Mouse (Mus musculus) hindbrain, embryonic 16.5 days (tissue): ENCODE results near the gene Gm13757. TPM values are rescaled to one million over a fixed set of nuclear protein-coding genes. Genes with fewer than 3 reads are reported as not detected.
"Not testable (repeated sequence)": the region's sequence is repeated elsewhere in the genome, so short reads cannot be mapped to it uniquely, and the experiment has no call there.

Source experiments
- ATAC-seq: fragments of 200-750 bp; cut with Nextera tagmentation; 2 replicates; pipeline ENCODE4 v1.8.0; 2017; ENCODE audit warnings: moderate TSS enrichment, moderate library complexity
- H3K27ac ChIP-seq: fragments of 300-500 bp; sonication (generic); 2 replicates; pipeline ENCODE4 v1.5.1; 2014; ENCODE audit warnings: low read depth, mild to moderate bottlenecking, control low read depth, low read length, moderate library complexity
- H3K27me3 ChIP-seq: fragments of 300-500 bp; sonication (generic); replicated peaks from 2 replicates; pipeline ENCODE4 v1.6.1; 2014; ENCODE audit warnings: low read length; ENCODE audit not compliant: control insufficient read depth, insufficient read depth
- H3K36me3 ChIP-seq: fragments of 300-500 bp; sonication (generic); 2 replicates; pipeline ENCODE4 v1.6.1; 2014; ENCODE audit warnings: mild to moderate bottlenecking, low read length, moderate library complexity, mixed read lengths; ENCODE audit not compliant: control insufficient read depth, insufficient read depth
- H3K4me1 ChIP-seq: fragments of 300-500 bp; sonication (generic); 2 replicates; pipeline ENCODE4 v1.6.1; 2014; ENCODE audit warnings: low read depth, low read length; ENCODE audit not compliant: control insufficient read depth, insufficient read depth
- H3K4me2 ChIP-seq: fragments of 300-500 bp; sonication (generic); 2 replicates; pipeline ENCODE4 v1.6.1; 2014; ENCODE audit warnings: mild to moderate bottlenecking, low read length, control low read depth, moderate library complexity
- H3K4me3 ChIP-seq: fragments of 300-500 bp; sonication (generic); 2 replicates; pipeline ENCODE4 v1.5.1; 2014; ENCODE audit warnings: mild to moderate bottlenecking, low read length, control low read depth, moderate library complexity
- H3K9ac ChIP-seq: fragments of 300-500 bp; sonication (generic); 2 replicates; pipeline ENCODE4 v1.6.1; 2014; ENCODE audit warnings: low read depth, mild to moderate bottlenecking, control low read depth, low read length, moderate library complexity
- H3K9me3 ChIP-seq: fragments of 300-500 bp; sonication (generic); 2 replicates; pipeline ENCODE4 v1.6.1; 2014; ENCODE audit warnings: mild to moderate bottlenecking, low read length, moderate library complexity; ENCODE audit not compliant: control insufficient read depth
- WGBS: fragments of 180-500 bp; shearing (Covaris S2); extraction: QIAGEN DNeasy Blood & Tissue Kit; methylation state at CpG from one replicate; pipeline ENCODE4 v1.1.7; 2014; 5-methylcytosine and 5-hydroxymethylcytosine counted together
- polyA plus RNA-seq: library from polyadenylated mRNA; unstranded; fragments of >200 nt; fragmentation: Nextera tagmentation; extraction: Ambion mirVana; gene quantifications from 2 replicates; pipeline ENCODE4 v1.2.1, GENCODE M21; 2015

Gene Gm13757
- not detected in 2 replicates for polyA plus RNA-seq

GRCm38 (mm10) chr2:88449031-88449430 lies at the start of gene Gm13757:
Gene Gm13757, minus strand, starts transcription at chr2:88449131.
- H3K4me3 ChIP-seq = no peak within 1 kb of the TSS
- ATAC-seq = no peak
- no peak within 1 kb of the TSS for H3K27ac ChIP-seq
- H3K27me3 ChIP-seq = no peaks in the 10 kb centered on the region
- H3K36me3 ChIP-seq = no peaks in the 10 kb centered on the region
- no peaks in the 10 kb centered on the region for H3K9me3 ChIP-seq
- WGBS = 95% methylated on average over 1 of the region's 1 CpGs
- no peak within 1 kb of the TSS for H3K9ac ChIP-seq
- H3K4me1 ChIP-seq = no peaks in the 10 kb centered on the region
- H3K4me2 ChIP-seq = no peak within 1 kb of the TSS

- Histone ChIP-seq H3K4me3 (no peak within 1 kb of the TSS), H3K27ac (no peak within 1 kb of the TSS), H3K9ac (no peak within 1 kb of the TSS), H3K4me2 (no peak within 1 kb of the TSS), H3K36me3 (no peaks in the 10 kb centered on the region), H3K4me1 (no peaks in the 10 kb centered on the region), H3K9me3 (no peaks in the 10 kb centered on the region), H3K27me3 (no peaks in the 10 kb centered on the region)
- ATAC-seq = no peak
- WGBS = 72% methylated on average over 2 of the region's 2 CpGs
Measured at GRCm38 (mm10) chr2:88493020-88493419, 44.1 kb upstream of the Gm13757 start, which contains the start of gene Olfr1185-ps1. Gene Olfr1185-ps1, plus strand, starts transcription at chr2:88493320.

DNA sequence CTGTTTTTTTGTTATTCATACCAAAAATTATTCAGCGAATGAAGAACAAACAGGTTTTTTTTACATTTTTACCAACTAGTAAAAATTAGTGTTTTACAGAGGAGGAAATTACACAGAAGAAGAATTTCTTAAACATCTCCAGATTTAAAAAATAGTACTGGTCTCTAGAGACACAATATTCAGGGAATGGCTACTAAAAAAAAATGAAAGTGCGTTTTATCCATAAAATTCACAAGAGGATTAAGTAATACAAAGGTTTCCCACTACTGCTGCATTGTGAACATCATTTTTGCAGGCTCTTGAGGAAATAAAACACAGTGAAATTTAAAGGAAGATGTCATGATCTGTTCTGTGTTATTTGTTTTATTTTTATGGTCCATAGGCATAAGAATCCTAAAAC lies 34.4 kb upstream of the Gm13757 start, which contains the start of gene Olfr1184:
Gene Olfr1184, plus strand, starts transcription at position 301 of the 400 bp plus-strand sequence.
- ATAC-seq = no peak
- Histone ChIP-seq H3K9me3 (no peaks in the 10 kb centered on the region), H3K9ac (no peak within 1 kb of the TSS)

DNA sequence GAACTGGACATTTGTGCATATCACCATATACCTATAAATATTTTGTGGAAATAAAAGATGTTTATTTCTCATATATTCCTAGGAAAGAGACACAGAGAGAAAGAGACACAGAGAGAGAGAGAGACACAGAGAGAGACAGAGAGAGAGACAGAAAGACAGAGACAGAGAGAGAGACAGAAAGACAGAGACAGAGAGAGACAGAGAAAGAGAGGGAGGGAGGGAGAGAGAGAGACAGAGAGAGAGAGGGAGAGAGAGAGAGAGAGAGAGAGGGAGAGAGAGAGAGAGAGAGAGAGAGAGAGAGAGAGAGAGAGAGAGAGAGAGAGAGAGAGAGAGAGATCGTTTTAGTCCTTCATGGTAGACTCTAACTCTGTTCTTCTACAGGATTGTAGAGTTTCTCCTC lies 5.6 kb upstream of the Gm13757 start, which contains the start of gene Olfr1183:
Gene Olfr1183, plus strand, starts transcription at position 301 of the 400 bp plus-strand sequence.
- not testable (repeated sequence) for H3K36me3 ChIP-seq, H3K9ac ChIP-seq, H3K9me3 ChIP-seq, H3K4me1 ChIP-seq, ATAC-seq, H3K27ac ChIP-seq, H3K4me3 ChIP-seq, H3K4me2 ChIP-seq, H3K27me3 ChIP-seq
- 68% methylated on average over 1 of the region's 1 CpGs for WGBS

More for the DNA sequence above, 34.4 kb upstream of the Gm13757 start, which contains the start of gene Olfr1184:
- H3K27me3 ChIP-seq = no peaks in the 10 kb centered on the region
- no peaks in the 10 kb centered on the region for H3K36me3 ChIP-seq
- no peak within 1 kb of the TSS for H3K4me2 ChIP-seq
- 93% methylated on average over 2 of the region's 2 CpGs for WGBS
- H3K4me1 ChIP-seq = no peaks in the 10 kb centered on the region
- H3K27ac ChIP-seq = no peak within 1 kb of the TSS
- H3K4me3 ChIP-seq = no peak within 1 kb of the TSS

- ATAC-seq = no peak
- Histone ChIP-seq H3K27me3 (no peaks in the 10 kb centered on the region), H3K4me2 (no peak within 1 kb of the TSS), H3K27ac (no peak within 1 kb of the TSS), H3K9me3 (no peaks in the 10 kb centered on the region), H3K4me1 (no peaks in the 10 kb centered on the region), H3K9ac (no peak within 1 kb of the TSS), H3K4me3 (no peak within 1 kb of the TSS), H3K36me3 (no peaks in the 10 kb centered on the region)
- 100% methylated on average over 1 of the region's 1 CpGs for WGBS
Measured at GRCm38 (mm10) chr2:88426071-88426470, 22.9 kb downstream of the Gm13757 start, which contains the start of gene Olfr1181. Gene Olfr1181, minus strand, starts transcription at chr2:88426171.

GRCm38 (mm10) chr2:88419051-88419450 lies 29.9 kb downstream of the Gm13757 start, which contains the start of gene Olfr1180:
Gene Olfr1180, minus strand, starts transcription at chr2:88419151.
- no peak within 1 kb of the TSS for H3K4me2 ChIP-seq
- H3K9ac ChIP-seq = no peak within 1 kb of the TSS
- H3K27ac ChIP-seq = no peak within 1 kb of the TSS
- ATAC-seq = no peak
- no peaks in the 10 kb centered on the region for H3K36me3 ChIP-seq
- WGBS = 81% methylated on average over 2 of the region's 2 CpGs
- H3K4me3 ChIP-seq = no peak within 1 kb of the TSS
- H3K9me3 ChIP-seq = no peaks in the 10 kb centered on the region
- no peaks in the 10 kb centered on the region for H3K27me3 ChIP-seq
- no peaks in the 10 kb centered on the region for H3K4me1 ChIP-seq

DNA sequence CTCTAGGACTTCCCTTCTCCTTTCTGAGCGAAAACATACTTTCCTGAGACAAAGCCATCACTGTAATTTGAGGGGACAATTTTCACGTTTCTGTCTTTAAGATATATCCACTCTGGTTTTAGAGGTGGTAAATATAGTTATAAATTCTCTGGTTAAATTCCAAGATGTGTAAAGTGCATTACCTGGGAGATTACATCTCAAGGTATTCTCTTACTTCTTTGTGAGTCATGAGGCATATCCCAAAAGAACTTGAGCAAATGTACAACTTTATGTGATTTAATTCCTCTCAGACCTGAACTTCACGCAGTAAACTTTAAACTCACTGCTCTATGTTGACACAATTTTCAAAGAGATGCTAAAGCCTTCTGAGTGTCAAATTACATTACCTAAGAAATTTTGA lies 42.6 kb downstream of the Gm13757 start, which contains the start of gene Olfr1179:
Gene Olfr1179, minus strand, starts transcription at position 101 of the 400 bp plus-strand sequence.
- Histone ChIP-seq H3K27ac (no peak within 1 kb of the TSS), H3K4me2 (no peak within 1 kb of the TSS), H3K9me3 (no peaks in the 10 kb centered on the region), H3K27me3 (no peaks in the 10 kb centered on the region), H3K4me3 (no peak within 1 kb of the TSS), H3K4me1 (no peaks in the 10 kb centered on the region), H3K9ac (no peak within 1 kb of the TSS), H3K36me3 (no peaks in the 10 kb centered on the region)
- 91% methylated on average over 3 of the region's 3 CpGs for WGBS
- ATAC-seq = no peak

Other genes starting within 250 kb of the Gm13757 start
- gene Olfr1170, start 220.8 kb downstream of the Gm13757 start, polyA plus RNA-seq = not detected in 2 replicates
- gene Olfr1173, start 169.3 kb downstream of the Gm13757 start, polyA plus RNA-seq = not detected in 2 replicates
- not detected in 2 replicates for gene Olfr1174-ps, start 134.0 kb downstream of the Gm13757 start, polyA plus RNA-seq
- gene Olfr1175-ps, start 121.9 kb downstream of the Gm13757 start, polyA plus RNA-seq = not detected in 2 replicates
- gene Olfr1176, start 112.4 kb downstream of the Gm13757 start, polyA plus RNA-seq = not detected in 2 replicates
- not detected in 2 replicates for gene Olfr1177-ps, start 102.6 kb downstream of the Gm13757 start, polyA plus RNA-seq
- gene Olfr1178, start 62.1 kb downstream of the Gm13757 start, polyA plus RNA-seq = not detected in 2 replicates
- gene Olfr1179, start 42.7 kb downstream of the Gm13757 start, polyA plus RNA-seq = not detected in 2 replicates
- not detected in 2 replicates for gene Olfr1180, start 30.0 kb downstream of the Gm13757 start, polyA plus RNA-seq
- gene Olfr1181, start 23.0 kb downstream of the Gm13757 start, polyA plus RNA-seq = not detected in 2 replicates
- gene Olfr1183, start 5.7 kb upstream of the Gm13757 start, polyA plus RNA-seq = not detected in 2 replicates
- not detected in 2 replicates for gene Olfr1184, start 34.5 kb upstream of the Gm13757 start, polyA plus RNA-seq
- not detected in 2 replicates for gene Olfr1185-ps1, start 44.2 kb upstream of the Gm13757 start, polyA plus RNA-seq
- gene Olfr1186, start 69.4 kb upstream of the Gm13757 start, polyA plus RNA-seq = not detected in 2 replicates
- not detected in 2 replicates for gene Olfr1188, start 107.8 kb upstream of the Gm13757 start, polyA plus RNA-seq
- not detected in 2 replicates for gene Olfr1189, start 137.3 kb upstream of the Gm13757 start, polyA plus RNA-seq
- not detected in 2 replicates for gene Olfr1191-ps1, start 191.4 kb upstream of the Gm13757 start, polyA plus RNA-seq
- not detected in 2 replicates for gene Olfr1192-ps1, start 199.4 kb upstream of the Gm13757 start, polyA plus RNA-seq
- gene Olfr1193, start 226.5 kb upstream of the Gm13757 start, polyA plus RNA-seq = not detected in 2 replicates
- not detected in 2 replicates for gene Olfr1195, start 240.1 kb upstream of the Gm13757 start, polyA plus RNA-seq